Mouse (Mus musculus): ENCODE results near the gene Slc9a8.

DNA sequence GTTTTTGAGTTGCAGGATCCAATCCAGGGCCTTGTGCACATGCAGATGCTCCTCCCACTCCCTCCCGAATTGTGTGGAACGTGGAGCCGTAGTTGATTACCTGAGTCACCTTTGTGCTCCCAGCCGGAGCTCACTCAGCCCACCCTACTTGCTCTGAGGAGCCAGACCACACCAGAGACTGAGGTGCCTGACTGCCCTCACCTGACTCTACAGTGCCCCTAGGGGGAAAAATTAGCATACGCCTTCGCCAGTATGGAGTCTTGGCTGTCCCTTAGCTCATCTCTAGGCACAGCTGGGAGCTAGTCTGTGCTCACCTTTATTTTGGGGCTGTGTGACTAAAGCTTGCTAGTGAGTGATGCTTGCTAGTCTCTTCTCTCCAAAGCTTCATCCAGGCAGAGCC is 46.9 kb downstream of the Slc9a8 start:
- TF ChIP-seq CTCF (IDR thresholded peaks at IDR 0.05; ENCODE audit: low read depth, low read length), result no peak
- TF ChIP-seq POLR2A (IDR thresholded peaks at IDR 0.05; ENCODE audit: borderline replicate concordance, low read depth, low read length), result no peak
